Mouse (Mus musculus) testis, adult 2 months (tissue): ENCODE data around the gene 9530077C05Rik. TPM values are rescaled to one million over a fixed set of nuclear protein-coding genes. Genes with fewer than 3 reads are reported as not detected.
"Not testable (repeated sequence)": the region's sequence is repeated elsewhere in the genome, so short reads cannot be mapped to it uniquely, and the experiment has no call there.

Source experiments
- H3K27ac ChIP-seq: fragments of 200-500 bp; 2 replicates; pipeline ENCODE4 v1.5.1; 2012; ENCODE audit warnings: low read depth, low read length; ENCODE audit not compliant: control insufficient read depth, insufficient read depth
- H3K27me3 ChIP-seq: fragments of 200-500 bp; 2 replicates; pipeline ENCODE4 v1.6.1; 2012; ENCODE audit warnings: mild to moderate bottlenecking, low read length, moderate library complexity; ENCODE audit not compliant: control insufficient read depth, insufficient read depth
- H3K36me3 ChIP-seq: fragments of 200-500 bp; 2 replicates; pipeline ENCODE4 v1.6.1; 2012; ENCODE audit warnings: mild to moderate bottlenecking, low read length; ENCODE audit not compliant: control insufficient read depth, insufficient read depth
- H3K4me1 ChIP-seq: fragments of 200-500 bp; 2 replicates; pipeline ENCODE4 v1.6.1; 2012; ENCODE audit warnings: low read length; ENCODE audit not compliant: control insufficient read depth, insufficient read depth
- H3K4me3 ChIP-seq: fragments of 200-500 bp; 2 replicates; pipeline ENCODE4 v1.5.1; 2012; ENCODE audit warnings: low read depth, mild to moderate bottlenecking, low read length, moderate library complexity, mixed read lengths; ENCODE audit not compliant: control insufficient read depth
- CTCF ChIP-seq: fragments of 200-500 bp; IDR thresholded peaks from 2 replicates; pipeline ENCODE4 v1.5.1; 2012; ENCODE audit warnings: low read depth, mild to moderate bottlenecking, inconsistent platforms, low read length, moderate library complexity; ENCODE audit not compliant: control insufficient read depth, insufficient read depth, insufficient replicate concordance
- POLR2A ChIP-seq: fragments of 200-500 bp; IDR thresholded peaks from 2 replicates; pipeline ENCODE4 v1.6.1; 2012; ENCODE audit warnings: low read depth, mild to moderate bottlenecking, inconsistent platforms, low read length, moderate library complexity; ENCODE audit not compliant: control insufficient read depth
- polyA plus RNA-seq: library from polyadenylated mRNA; depleted of rRNA; stranded (reverse); fragments of >200 nt; gene quantifications from 2 replicates; pipeline ENCODE4 v1.2.3, GENCODE M21; 2012

9530077C05Rik gene
- polyA plus RNA-seq, 1 experiment = 43.0 TPM

DNA sequence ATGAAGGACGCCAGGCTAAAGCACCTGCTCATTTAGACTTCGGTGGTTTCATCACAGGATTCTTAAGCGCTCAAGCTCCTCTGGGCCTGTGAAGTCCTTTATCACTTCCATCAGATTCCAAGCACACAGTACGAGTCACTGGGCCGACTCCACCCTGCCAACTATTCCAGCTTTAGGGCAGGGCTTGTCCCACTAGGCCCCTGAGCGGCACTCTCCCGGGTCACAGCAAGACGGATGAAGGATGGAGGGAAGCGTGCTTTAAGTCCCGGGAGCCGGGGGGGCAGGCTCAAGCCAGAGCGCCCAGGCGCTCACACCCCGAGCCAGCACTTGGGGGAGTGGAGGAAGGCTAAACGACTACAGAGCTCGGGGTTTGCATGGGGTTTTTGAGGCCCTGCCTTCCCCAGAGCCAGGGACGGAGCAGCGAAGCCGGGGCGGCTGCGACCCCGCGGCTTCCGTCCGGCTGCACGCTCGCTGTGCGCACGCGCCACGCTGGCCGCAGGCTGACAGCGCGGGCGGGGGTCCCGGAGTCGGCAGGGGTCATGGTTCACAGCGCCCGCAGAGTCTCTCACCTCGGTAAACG lies 22.8 kb upstream of the 9530077C05Rik start:
- Histone ChIP-seq H3K27me3 (no peaks in the 10 kb centered on the region), H3K4me3 (peak overlapping the region; percentile 98)
- no peak for TF ChIP-seq CTCF
- TF ChIP-seq POLR2A = no peak

DNA sequence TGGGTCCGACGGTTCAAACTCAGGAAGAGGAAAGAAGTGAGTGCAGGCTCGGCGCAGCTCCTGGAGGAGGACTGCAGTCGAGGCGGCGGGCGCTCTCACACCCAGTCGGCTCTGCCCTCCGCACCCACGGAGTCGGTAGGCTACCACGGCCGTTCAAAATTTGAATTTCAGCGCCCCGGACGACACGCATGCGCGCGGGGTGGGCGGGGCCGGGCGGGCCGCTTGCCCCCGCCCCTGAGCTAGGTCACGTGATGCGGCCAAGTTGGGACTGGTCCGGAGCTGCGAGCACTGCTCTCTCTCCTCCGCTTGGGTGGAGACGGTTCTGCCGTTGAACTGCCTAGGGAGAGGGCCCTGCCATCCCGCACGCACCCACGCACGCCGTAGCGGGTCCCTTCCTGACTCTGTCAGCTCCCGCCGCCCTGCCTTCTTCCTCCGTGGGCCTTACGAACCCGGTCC lies 22.3 kb upstream of the 9530077C05Rik start, which contains the start of gene Anln:
Gene Anln (minus strand): TSS at position 168 of the 456 bp plus-strand sequence.
- H3K27me3 ChIP-seq = no peaks in the 10 kb centered on the region
- H3K4me3 ChIP-seq = peak within 1 kb of the TSS; percentile 98
- peaks cover 4% of the 10 kb centered on the region; the same call in 1 of the 2 replicates for H3K4me1 ChIP-seq
- peak within 1 kb of the TSS; percentile 100 for H3K27ac ChIP-seq
- no peaks in the 10 kb centered on the region; the same call in 1 of the 2 replicates for H3K36me3 ChIP-seq
- TF ChIP-seq CTCF = no peak
- peak; percentile 99 for TF ChIP-seq POLR2A

More for the DNA sequence above, 22.8 kb upstream of the 9530077C05Rik start:
- H3K36me3 ChIP-seq = no peaks in the 10 kb centered on the region; the same call in 1 of the 2 replicates
- H3K27ac ChIP-seq = peak overlapping the region; percentile 99
- H3K4me1 ChIP-seq = peaks cover 4% of the 10 kb centered on the region; the same call in 1 of the 2 replicates

DNA sequence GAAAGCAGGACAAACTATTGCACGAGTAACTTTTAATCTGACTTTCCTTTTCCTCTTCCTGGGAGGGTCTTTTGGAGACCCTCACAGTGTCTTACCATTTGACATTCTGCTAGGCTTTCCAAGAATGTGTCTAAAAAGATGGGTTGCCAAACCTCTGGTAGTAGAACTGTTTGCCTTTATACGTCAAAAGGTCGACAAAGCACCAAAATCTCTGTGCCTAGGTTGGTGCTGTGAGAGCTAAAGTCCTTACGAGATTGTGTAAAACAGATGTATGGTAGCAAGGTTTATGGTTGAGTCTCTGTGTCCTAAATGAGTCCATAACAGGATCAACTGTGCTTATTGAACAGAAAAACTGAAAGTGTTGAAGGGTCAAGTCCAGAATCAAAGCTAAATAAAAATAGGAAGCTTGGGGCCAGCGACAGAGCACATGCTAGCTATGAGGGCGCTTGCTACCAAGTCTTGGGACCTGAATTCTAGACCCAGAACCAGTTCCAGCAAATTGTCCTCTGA lies 21.5 kb upstream of the 9530077C05Rik start:
- H3K27ac ChIP-seq = peak overlapping the region; percentile 100

DNA sequence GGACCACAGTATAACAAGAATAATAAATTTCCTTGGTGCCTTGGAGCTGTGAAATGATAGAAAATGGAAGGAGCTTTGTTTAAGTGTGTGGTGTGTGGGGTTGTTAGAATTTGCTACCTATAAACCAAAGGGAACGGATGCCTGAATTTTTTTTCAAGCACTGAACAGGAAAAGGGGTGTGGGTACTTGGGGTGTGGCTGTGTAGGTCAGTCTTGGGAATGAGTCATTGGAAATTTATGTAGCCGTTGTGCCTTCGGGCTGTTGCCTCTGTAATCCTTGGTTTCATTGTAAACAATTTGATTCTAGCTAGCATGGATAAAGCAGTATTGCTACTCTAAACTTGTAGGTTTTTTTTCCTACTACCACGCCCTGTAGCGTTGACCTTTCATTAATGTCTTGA lies 20.9 kb upstream of the 9530077C05Rik start:
- H3K27me3 ChIP-seq = no peaks in the 10 kb centered on the region
- TF ChIP-seq POLR2A (no peak), CTCF (no peak)
- H3K36me3 ChIP-seq = no peaks in the 10 kb centered on the region; the same call in 1 of the 2 replicates
- peaks cover 4% of the 10 kb centered on the region; the same call in 1 of the 2 replicates for H3K4me1 ChIP-seq
- H3K4me3 ChIP-seq = no peak overlapping the region
- no peak overlapping the region for H3K27ac ChIP-seq

More for the DNA sequence above, 21.5 kb upstream of the 9530077C05Rik start:
- no peaks in the 10 kb centered on the region for H3K27me3 ChIP-seq
- peaks cover 4% of the 10 kb centered on the region; the same call in 1 of the 2 replicates for H3K4me1 ChIP-seq
- TF ChIP-seq POLR2A (no peak), CTCF (no peak)
- peak overlapping the region; percentile 98; the same call in 1 of the 2 replicates for H3K4me3 ChIP-seq
- H3K36me3 ChIP-seq = no peaks in the 10 kb centered on the region; the same call in 1 of the 2 replicates

DNA sequence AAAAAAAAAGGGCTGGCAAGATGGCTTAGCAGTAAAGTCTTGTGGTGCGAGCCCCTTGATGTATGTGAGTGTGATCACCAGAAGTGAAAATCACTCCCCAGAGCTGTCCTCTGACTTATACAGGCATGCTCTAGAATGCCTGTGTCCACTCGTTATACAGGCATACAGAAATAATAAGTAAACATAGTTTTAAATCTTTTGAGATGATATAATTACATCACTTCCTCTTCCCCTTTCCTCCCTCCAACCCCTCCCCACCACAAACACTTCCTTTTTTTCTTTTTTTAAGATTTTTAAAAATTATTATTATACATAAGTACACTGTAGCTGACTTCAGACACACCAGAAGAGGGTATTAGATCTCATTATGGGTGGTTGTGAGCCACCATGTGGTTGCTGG lies 16.6 kb upstream of the 9530077C05Rik start:
- Histone ChIP-seq H3K4me1 (no peaks in the 10 kb centered on the region), H3K4me3 (no peak overlapping the region), H3K27me3 (no peaks in the 10 kb centered on the region), H3K27ac (no peak overlapping the region), H3K36me3 (no peaks in the 10 kb centered on the region; the same call in 1 of the 2 replicates)
- TF ChIP-seq CTCF = no peak
- TF ChIP-seq POLR2A = no peak

DNA sequence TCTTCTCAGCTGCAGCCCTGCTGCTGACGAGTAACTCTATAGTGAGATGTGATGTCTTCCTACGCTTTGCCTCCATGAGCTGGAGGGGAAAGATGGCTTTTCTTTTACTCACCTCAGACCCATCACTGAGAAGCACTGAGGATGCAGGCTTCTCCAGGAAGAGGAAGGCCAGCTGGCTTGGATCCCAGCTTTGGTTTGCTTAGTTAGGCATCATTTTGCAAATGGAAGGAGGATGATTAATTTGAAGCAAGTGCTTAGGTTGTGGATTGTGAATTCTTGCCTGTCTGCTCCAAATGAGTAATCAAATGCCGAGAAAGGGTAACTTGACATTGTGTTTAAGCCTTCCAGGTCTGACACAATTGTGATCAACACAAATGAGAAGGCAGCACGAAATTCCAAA lies 12.3 kb upstream of the 9530077C05Rik start:
- Histone ChIP-seq H3K4me3 (no peak overlapping the region), H3K27ac (no peak overlapping the region)

DNA sequence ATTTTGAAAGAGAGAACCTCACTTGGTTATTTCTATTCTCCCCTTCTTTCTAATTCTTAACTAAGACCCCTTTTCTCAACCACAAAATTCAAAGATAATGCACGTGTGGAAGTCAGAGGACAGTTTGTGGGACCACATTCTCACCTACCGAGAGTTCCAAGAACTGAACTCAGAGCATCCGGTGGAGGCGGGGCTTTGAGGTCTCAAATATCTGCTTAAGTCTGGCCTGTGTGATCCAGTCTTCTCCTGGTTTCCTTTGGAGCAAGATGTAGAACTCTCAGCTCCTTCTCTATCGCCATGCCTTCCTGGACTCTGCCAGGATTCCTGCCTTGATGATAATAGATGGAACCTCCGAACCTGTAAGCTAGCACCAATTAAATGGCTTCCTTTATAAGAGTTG lies 9.3 kb upstream of the 9530077C05Rik start:
- H3K4me3 ChIP-seq = no peak overlapping the region
- TF ChIP-seq CTCF (no peak), POLR2A (no peak)

More for the DNA sequence above, 12.3 kb upstream of the 9530077C05Rik start:
- no peaks in the 10 kb centered on the region for H3K4me1 ChIP-seq
- no peaks in the 10 kb centered on the region for H3K27me3 ChIP-seq
- TF ChIP-seq CTCF = no peak
- no peak for TF ChIP-seq POLR2A
- H3K36me3 ChIP-seq = no peaks in the 10 kb centered on the region

DNA sequence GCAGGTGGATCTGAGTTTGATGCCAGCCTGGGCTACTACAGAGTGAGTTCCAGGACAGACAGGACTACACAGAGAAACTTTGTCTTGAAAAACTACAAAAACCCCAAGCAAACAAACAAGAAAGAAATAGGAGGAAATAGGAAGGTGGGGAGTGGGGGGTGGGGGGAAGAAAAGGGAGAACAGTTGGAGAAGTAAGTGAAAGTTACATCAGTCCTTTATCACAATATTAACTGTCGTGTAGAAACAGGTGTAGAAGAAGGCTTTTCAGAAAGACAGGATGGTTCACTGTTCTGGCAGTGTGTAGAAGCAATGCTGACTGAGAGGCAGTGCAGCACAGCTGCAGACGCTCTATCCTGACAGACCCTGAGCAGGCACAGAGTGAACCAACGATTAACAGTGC lies 8.3 kb upstream of the 9530077C05Rik start:
- no peaks in the 10 kb centered on the region for H3K4me1 ChIP-seq
- no peaks in the 10 kb centered on the region for H3K36me3 ChIP-seq
- TF ChIP-seq CTCF = no peak
- no peak for TF ChIP-seq POLR2A
- no peak overlapping the region for H3K4me3 ChIP-seq
- no peak overlapping the region for H3K27ac ChIP-seq
- no peaks in the 10 kb centered on the region for H3K27me3 ChIP-seq

More for the DNA sequence above, 9.3 kb upstream of the 9530077C05Rik start:
- no peaks in the 10 kb centered on the region for H3K36me3 ChIP-seq
- H3K27me3 ChIP-seq = no peaks in the 10 kb centered on the region
- no peaks in the 10 kb centered on the region for H3K4me1 ChIP-seq
- H3K27ac ChIP-seq = no peak overlapping the region

DNA sequence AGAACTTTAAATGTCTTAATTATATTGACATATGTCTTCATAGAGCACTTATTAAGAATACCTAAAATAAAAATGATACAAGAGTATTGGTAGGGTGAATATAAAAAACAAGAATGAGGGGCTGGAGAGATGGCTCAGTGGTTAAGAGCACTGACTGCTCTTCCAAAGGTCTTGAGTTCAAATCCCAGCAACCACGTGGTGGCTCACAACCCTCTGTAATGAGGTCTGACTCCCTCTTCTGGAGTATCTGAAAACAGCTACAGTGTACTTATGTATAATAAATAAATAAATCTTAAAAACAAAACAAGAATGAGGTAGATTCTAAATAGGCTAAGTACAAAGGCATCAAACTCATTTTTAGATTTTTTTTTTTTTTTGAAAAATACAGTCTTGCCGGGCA lies 7.8 kb upstream of the 9530077C05Rik start:
- H3K27me3 ChIP-seq, H3K27ac ChIP-seq, H3K36me3 ChIP-seq: not testable (repeated sequence)

More for the DNA sequence above, 7.8 kb upstream of the 9530077C05Rik start:
- not testable (repeated sequence) for H3K4me3 ChIP-seq, H3K4me1 ChIP-seq
